Mouse (Mus musculus) adrenal gland, adult 2 months (tissue): ENCODE measurements at regions not wholly inside any gene's neighbourhood (a gene's known extent, or its start where the extent isn't known, plus 50 kb on each side); places are given as distances from the start of the nearest gene placed in this dataset.

Experiments
- DNase-seq: peaks from one replicate; pipeline ENCODE4 v3.0.0; 2021

DNA sequence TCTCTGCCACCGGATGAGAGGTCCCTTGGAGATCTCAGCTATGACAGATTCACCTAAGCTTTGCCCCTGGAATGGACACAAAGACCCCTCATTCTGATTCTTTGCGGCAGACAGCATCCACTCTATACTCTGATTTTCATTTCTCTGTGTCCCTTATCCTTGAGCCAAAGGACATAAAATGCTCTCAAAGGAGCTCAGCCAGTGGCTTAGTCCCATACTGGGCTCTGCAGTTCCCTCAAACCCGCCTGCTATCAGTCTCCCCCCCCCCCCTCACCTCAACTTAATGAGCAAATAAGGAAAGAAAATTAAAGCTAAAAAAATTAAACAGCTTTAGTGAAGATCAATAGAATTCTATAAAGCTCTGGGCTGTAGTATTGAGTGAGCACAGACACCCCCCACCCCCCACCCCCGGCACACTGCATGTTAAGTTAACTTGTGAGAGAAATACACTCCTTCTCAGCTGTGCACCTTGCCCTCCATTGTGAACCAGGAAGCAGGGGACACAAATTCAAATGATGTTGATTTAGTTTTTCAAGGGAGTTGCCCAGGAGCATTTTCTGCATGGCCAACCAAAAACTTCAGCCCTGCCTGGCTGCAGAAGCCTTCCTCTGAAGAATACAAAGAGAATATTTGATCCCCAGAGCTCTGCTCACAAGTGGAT lies 452.9 kb downstream of the Bnc2 start:
- no peak for DNase-seq

DNA sequence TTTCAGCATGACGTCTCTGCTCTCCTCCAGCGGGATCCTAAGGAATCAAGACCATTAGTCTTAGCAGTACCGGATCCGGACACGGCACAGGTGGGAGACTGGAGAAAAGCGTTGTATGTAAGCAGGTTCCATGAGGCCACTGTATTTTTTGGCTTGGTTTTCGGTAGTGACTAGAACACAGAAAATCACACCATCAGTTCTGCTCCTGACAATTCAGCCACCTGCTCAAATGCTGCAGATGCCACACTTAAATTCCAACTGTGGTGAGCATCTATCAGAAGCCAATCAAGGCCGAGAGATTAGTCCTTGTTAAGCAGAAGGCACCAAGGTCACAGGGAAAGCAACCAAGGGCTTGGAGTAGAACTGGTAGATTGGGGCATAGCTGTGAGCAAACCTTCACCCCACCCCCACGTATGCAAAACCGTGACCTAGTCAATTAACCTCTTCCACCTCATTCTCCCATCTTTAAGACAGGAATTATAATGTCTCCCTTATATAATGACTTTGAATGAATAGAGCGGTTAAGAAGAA lies 452.2 kb downstream of the Bnc2 start:
- no peak for DNase-seq

DNA sequence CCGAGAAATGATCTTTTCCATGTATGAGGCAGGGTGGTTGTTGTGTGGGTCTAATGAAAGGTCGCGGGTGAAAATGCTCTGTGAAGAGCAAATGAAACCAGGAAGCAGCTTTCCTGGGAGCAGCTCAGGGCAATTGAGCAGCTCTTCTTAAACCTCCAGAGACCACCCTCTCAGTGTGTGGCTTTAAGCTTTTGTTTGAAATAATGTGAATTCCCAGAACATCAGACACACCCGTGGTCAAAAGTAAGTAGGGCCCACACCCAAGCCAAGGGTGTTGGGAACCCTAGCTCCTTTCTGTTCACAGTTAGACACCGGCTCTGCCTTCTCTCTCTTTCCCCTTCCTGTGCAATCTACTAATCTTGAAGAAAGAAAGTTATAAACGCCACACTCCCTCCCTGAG lies 450.5 kb downstream of the Bnc2 start:
- DNase-seq, result no peak
